Mouse (Mus musculus): ENCODE measurements around the gene Gm14214.

Gm14214 gene

DNA sequence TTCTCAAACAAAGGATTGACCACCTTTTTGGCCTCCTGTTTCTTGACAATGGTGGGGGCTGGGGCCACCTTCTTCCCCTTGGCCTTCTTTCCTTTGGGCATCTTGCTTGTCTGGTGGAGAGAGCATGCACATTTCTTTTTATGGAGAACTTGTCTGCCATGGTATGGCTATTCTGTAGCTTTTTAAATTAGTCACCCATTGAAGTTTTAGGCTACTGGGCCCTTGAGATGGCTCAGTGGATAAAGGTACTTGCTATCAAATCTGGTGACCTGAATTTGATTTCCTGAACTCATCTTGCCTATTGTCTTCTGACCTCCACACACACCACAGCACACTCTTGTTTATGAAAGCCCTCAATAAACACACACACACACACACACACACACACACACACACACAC is at the start of gene Gm14214:
Gene Gm14214 (minus strand): TSS at position 101 of the 400 bp plus-strand sequence.
- DNase-seq (ENCODE audit: low read depth) = no peak

DNA sequence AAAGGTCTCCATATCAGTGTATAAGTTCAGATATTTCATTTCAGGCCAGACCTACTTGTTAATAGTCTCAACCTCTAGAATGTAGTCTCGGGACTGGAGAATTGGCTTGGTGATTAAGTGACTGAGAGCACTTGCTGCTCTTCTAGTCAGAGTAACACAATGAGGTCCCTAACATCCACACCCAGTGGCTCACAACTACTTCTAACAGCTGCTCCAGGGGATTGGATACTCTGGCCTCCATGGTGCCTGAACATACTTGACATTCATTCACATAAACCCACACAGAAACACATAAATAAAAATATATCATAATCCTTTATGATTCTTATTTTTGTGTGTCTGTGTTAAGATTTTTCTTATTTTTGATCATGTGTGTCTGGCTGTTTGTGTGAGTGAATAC is 48.8 kb upstream of the Gm14214 start:
- no peak for DNase-seq (ENCODE audit: low read depth)

GRCm38 (mm10) chr2:154817788-154818187 is 48.0 kb upstream of the Gm14214 start:
- peak; percentile 58 for DNase-seq (ENCODE audit: low read depth)

GRCm38 (mm10) chr2:154817089-154817488 is 47.3 kb upstream of the Gm14214 start:
- DNase-seq (ENCODE audit: low read depth) = no peak

GRCm38 (mm10) chr2:154813426-154813825 is 43.6 kb upstream of the Gm14214 start:
- no peak for DNase-seq (ENCODE audit: low read depth)

GRCm38 (mm10) chr2:154810821-154811220 is 41.0 kb upstream of the Gm14214 start:
- no peak for DNase-seq (ENCODE audit: low read depth)

DNA sequence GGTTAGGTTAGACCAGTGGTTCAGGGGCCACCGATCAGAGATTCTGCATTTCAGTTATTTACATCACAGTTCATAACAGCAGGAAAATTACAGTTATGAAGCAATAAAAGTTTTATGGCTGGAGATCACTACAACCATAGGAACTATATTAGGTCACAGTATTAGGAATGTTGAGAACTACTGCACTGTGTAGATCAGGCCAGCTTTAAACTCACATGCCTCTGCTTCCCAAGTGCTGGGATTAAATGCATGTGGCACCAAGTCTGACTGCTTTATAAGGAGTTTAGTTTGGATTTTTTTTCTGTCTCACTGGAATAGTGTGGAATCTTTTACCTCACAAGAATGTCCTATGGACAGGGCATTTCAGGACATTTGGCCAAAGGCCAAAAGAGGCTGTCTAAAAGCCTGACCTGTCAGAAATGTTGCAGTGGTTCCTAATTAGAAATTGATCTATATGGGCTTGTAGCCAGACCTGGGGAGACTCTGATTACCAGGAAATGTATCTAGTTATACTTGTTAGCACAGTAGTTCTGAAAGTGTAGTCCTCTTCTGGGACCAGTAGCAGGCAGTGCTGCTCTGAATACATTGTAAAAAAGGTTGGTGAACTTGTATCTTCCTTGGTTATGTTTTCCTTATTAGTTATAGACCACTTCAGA is 39.4 kb upstream of the Gm14214 start:
- no peak for DNase-seq (ENCODE audit: low read depth)

- DNase-seq (ENCODE audit: low read depth) = peak; percentile 54
These were observed 37.9 kb upstream of the Gm14214 start for GRCm38 (mm10) chr2:154807689-154808088.

- DNase-seq (ENCODE audit: low read depth) = no peak
These were observed 34.0 kb upstream of the Gm14214 start for GRCm38 (mm10) chr2:154803845-154804244.

- DNase-seq (ENCODE audit: low read depth) = no peak
These were observed 33.5 kb upstream of the Gm14214 start for GRCm38 (mm10) chr2:154803372-154803771.

GRCm38 (mm10) chr2:154791661-154792642 is 22.1 kb upstream of the Gm14214 start:
- DNase-seq (ENCODE audit: low read depth) = peak; percentile 75

DNA sequence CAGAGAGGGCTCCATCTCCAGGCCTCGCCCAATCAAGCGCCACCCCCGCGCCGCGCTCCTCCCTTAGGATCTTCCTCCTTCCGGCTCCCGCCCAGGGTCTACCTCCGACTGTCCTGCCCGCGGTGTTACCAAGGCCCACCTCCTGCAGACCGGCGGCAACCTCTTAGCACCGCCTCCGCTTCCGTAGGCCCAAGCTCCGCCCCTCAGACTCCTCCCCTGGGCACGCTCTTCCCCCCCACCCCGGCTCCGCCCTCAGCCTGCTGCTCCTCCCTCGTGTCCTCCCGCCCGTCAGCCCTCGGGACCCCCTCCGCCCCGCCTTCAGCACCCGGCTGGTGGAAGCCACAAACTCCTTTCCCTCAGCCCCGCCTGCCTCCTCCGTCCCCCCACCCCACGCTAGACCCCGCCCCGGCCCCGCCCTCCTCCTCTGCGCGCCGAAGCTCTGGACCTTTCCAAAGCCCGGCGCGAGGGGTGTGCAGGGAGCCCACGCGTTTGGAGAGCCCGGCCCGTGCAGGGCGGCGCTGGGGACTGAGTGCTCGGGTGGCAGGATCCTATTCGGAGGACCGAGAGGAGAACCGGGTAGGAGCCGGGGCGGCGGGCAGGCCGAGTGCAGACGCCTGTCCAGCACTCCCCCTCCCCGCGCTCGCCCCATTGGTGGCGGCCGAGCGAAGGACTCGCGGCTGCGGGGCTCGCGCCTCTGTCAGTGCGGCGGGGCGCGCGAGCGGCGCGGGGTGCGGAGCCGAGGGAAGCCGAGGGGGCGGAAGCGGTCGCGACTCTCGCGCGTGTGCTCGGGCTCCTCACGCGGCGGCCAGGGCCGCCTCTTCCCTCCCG is 21.0 kb upstream of the Gm14214 start, which contains the start of the genes Raly and a:
Gene Raly (plus strand): TSS at position 441 of the 828 bp plus-strand sequence.
Gene a (plus strand): TSS at position 747 of the 828 bp plus-strand sequence.
- peak; percentile 98 for DNase-seq (ENCODE audit: low read depth)

- no peak for DNase-seq (ENCODE audit: low read depth)
These were observed 20.3 kb upstream of the Gm14214 start for GRCm38 (mm10) chr2:154789977-154790655.

DNA sequence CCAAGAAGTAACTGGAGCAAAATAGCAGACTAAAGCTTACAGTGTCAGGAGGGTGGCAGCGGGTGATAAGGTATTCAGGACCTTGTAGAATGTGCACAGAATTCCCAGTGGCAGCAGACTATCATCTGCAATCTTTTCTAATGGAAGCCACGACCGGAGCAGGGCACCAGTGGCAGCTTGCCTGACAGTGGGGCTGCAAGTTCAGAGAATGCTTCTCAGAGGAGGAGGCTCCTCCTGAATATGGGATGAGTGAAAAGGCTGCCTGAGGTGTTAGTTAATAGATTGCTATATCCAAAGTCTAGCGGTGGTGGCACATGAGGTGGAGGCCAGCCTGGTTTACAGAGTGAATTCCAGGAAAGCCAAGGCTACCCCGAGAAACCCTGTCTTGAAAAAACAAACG is 19.6 kb upstream of the Gm14214 start:
- DNase-seq (ENCODE audit: low read depth) = no peak

- no peak for DNase-seq (ENCODE audit: low read depth)
These were observed 16.9 kb upstream of the Gm14214 start for GRCm38 (mm10) chr2:154786776-154787175.

GRCm38 (mm10) chr2:154786187-154786586 is 16.4 kb upstream of the Gm14214 start:
- no peak for DNase-seq (ENCODE audit: low read depth)

DNA sequence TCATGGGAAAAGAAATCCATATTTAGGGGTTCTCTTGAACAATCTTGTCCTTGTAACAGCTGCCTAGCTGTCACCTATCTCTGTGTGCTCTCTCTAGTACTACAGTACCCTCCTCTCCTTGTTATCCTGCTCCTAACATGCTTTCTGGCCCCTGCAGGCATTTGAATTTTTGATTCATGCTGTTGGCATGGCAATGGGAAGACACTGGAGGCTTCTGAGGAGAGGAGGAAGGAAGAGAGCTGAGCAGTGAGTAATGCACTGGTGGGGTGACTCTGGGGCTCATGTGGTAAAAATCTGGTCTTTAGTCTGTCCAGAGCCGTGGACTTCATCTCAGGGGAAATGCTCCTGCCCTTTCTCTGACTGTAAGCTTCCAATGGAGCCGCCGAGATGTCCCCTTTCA is 15.5 kb upstream of the Gm14214 start:
- DNase-seq (ENCODE audit: low read depth) = no peak

DNA sequence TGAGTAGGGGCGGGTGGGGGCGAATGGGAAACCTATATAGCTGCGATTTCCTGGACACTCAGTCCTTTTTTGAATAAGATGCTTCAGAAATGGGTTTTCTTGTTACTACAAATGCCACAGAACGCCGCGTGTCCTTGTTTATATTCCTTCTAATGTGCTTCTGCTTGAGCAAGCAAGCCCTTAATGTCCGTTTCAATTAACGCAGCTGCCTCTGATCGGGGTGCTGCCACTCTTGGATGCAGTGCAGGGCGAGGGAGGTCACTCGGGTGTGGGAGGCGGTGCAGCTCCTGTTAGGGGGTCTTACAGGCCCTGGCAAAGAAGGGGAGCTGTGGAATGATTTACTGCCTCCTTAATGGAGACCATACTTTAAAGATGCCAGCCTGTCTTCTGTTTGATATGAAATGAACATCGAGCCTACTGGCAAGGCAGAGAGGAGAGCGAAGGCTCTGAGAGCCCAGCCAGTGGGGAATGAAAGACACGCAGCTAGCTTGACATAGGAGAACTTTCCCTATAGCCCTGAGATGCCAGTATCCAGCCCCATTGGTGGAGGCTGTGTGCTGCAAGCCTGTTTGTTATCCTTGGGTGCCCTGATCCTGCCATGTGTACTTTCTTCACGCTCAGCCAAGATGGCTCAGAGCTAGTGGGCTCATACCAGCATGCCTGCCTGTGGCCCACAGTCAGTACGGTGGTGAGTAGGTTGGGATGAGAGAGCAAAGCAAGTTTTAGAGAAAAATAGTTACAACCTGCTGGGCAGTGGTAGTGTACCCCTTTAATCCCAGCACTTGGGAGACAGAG is 13.2 kb upstream of the Gm14214 start:
- DNase-seq (ENCODE audit: low read depth) = no peak

DNA sequence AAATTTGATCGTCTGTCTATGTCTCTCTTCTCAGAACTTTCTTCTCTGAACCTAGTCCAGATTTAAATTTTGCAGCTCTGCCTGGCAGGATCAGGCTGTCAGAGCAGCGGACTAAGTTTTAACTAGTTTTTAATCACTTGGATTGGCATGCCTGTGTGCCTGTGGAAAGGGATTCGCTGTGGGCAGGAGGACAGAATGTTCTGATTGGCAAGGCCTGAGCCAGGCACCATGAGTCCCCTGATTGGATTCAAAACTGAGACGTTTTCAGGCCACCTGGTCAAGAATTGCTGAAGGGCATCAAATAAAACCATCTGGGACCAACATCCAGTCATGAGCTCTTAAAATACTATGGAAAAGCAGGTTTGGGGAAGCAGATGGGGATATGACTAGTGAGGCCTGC is 12.5 kb upstream of the Gm14214 start:
- no peak for DNase-seq (ENCODE audit: low read depth)

DNA sequence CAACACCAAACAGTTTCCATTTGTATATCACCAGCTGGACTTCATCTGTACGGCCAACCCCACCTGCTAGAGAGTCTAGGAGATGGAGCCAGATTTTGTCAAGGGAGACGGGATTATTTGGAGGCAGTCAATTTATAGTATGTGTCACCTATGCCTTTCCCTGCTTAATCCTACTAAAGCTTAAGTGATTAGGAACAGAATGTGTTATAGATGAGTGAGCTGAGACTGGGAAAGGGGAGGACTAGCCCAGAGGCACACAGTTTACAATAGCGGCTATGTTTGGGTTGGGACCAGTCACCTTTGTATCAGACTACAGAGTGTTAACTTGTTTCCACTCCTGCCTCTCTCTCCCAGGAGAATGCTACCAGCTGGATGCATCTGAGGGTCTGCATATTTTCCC is 9.8 kb upstream of the Gm14214 start:
- no peak for DNase-seq (ENCODE audit: low read depth)

- DNase-seq (ENCODE audit: low read depth) = no peak
These were observed 6.7 kb upstream of the Gm14214 start for GRCm38 (mm10) chr2:154776496-154776895.
